Mouse (Mus musculus) cerebellum, adult 8-10 months (tissue): ENCODE results near the gene Qpctl.

Experiments
- DNase-seq: peaks from one replicate; pipeline ENCODE4 v3.0.0; 2022

Qpctl gene

GRCm38 (mm10) chr7:19148875-19149541 is at the start of gene Qpctl:
Gene Qpctl, minus strand, starts transcription at chr7:19149291.
- DNase-seq: peak; percentile 96

DNA sequence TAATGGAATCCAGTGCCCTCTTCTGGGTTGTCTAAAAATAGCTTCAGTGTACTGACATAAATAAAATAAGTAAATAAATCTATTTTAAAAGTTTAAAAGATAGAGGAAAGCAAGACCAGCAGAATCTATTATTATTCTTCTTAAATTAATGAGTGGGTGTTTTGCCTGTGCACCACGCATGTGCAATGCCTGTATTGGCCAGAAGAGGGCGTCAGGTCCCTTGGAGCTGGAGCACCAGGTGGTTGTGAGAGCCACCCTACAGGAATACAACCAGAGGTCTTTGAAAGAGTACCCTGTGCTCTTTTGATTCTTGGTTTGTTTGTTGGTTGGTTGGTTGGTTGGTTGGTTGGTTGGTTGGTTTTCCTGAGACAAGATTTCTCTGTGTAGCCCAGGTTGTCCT is 48.9 kb upstream of the Qpctl start:
- no peak for DNase-seq

DNA sequence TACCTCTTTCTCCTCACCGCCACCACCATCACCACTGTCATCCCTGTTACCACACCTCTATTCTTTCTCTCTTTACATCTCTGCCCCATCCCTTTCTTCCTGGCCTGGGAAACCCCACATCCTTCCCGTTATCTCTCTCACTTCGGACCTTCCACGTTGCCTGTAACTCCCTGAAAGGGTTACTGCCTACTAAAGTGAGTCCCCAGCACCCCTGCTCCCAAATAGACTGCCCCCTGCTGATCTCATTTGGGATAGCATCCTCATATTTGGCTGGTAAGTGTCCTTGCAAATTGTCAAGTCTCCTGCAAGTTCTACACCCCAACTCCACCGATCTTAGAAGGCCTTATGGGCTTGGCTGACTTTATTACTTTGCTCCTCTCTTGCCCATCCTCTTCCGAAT is 47.6 kb upstream of the Qpctl start:
- peak; percentile 44 for DNase-seq

- DNase-seq: no peak
Observed at GRCm38 (mm10) chr7:19194676-19195075, 45.6 kb upstream of the Qpctl start.

DNA sequence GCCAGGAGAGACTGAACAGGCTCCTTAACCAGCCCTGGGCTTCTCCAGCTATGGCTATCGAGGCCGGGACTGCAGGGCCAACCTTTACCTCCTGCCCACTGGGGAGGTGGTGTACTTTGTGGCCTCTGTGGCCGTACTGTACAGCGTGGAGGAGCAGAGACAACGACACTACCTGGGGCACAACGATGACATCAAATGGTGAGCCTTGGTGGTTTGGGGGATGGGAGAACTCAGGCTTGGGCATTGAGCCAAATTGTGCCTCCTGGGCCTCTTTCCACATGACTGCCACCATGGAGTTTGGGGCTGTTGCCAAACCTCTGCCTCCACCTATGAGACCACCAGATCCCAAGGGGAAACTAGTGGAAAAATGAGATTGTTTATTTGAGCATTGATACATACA is 35.7 kb upstream of the Qpctl start:
- no peak for DNase-seq

- DNase-seq: no peak
Observed at GRCm38 (mm10) chr7:19184250-19184649, 35.2 kb upstream of the Qpctl start.

DNA sequence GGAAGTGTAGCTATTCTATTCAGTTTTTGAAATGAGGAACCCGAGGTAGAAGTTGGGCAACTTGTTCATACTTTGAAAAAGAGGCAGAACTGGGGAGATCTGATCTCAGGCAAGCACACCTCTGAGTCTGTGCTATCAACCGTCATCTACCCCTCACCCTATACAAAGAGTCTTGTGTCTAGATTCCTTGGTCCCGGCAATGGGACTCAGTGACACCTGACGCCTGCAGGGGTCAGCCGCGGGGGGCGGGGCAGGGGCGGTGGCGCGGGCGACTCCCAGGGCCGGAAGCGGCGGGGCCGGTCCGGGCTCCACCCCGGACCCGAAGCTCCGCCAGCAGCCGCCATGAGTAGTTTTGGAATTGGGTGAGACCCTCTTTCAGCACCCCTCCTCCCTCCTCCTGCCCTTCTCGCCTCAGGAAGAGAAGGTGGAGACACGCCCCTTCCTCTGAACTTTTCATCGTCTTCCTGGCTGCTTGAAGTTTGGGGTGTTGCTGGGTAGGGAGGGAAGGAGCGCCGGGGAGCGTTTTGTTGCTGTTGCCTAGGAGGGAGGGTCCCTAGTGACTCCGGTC is 31.9 kb upstream of the Qpctl start:
- no peak for DNase-seq

DNA sequence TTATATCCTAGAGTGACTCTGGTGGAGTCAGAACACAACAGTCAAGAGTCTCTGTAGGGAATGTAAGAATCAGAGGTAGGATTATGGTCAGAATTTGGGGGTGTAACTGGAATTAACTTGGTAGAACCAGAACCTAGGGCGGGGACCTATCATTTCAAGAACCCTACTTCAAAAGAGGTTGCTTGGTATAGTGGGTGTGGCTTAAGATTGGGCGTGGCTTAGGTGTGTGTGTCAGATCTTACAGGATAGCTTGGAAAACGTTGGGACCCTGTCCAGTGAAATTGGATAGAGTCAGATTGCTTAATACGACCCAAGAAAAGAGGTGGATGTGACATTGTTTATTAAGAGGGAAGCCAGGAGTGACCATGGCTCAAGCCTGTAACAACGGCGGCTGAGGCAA is 30.8 kb upstream of the Qpctl start:
- DNase-seq: no peak

DNA sequence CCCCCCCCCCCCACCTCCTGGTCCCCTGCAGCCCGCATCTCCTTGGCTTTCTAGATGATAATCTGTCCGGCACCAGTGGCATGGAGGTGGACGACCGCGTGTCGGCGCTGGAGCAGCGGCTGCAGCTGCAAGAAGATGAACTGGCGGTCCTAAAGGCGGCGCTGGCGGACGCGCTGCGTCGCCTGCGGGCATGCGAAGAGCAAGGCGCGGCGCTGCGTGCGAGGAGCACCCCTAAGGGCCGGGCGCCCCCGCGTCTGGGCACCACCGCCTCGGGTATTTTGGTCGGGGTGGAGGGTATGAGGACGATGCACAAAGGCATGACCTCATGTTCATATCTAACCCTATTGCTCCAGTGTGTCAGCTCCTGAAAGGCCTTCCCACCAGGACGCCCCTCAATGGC is 30.1 kb upstream of the Qpctl start:
- DNase-seq: peak; percentile 50

DNA sequence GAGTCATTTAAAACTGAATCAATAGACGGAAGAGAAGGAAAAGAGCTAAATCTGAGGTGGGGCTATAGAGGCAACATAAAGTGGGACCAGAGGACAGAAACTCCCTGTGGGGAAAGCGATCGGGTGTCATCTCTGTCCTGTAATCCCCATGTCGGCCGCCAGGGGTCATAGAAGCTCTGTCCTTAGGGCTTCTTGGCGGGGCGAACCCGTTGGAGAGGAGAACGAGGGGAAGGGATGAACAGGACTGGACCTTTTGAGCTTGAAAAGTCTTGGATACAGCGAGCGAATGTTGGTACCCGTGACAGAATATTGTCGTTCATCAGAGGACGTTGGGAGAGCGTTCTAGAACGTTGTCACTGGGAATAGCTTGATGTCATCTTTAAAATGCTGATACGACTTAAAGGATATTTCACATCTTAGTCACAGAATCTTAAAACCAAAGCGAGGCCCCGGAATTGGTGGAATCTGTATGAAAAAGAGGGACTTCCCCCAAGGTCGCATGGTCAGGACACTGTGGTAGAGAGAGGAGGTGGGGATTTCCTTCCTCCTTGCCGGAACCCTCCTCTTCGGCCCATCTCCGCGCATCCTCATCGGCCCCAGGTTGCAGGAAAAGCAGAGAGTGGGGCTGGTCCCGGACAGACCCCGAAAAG is 29.5 kb upstream of the Qpctl start:
- peak; percentile 89 for DNase-seq

DNA sequence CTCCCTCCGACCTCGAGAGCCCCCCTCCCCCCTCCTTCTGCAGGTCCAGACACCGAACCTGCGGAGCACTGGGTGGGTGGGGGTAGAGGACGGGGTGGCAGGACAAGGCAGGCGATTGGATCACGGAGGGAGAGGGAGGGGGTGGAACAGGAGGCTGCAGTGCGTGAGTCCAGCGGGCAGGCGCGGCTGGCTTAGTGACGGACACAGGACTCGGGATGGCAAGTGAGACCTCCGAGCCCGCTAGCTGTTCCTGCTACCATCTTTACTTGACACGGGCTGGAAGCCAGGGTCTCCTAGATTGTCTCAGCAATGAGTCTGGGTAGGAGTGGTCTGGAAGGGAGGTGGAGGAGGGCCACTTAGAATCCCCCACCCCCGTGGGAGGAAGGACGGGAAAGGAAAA is 28.9 kb upstream of the Qpctl start:
- no peak for DNase-seq

DNA sequence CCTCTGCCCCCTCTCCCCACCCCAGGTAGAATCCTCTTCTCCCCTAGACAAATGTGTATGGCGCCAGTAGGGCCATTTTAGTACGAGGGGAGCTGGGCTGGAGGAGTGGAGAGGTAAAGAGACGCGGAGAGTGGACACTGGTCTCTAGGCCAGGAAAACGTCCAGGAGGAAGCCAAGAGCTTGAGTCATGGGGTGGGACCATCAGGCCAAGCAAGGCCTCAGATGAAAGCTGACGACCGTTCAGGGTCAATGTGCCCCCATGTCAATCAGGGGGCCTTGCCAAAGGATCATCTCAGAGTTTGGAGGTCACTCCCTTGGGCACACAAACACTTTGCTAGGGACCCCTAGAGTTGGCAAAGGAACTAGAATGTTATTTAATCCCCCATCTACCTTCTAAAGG is 28.1 kb upstream of the Qpctl start:
- peak; percentile 39 for DNase-seq

GRCm38 (mm10) chr7:19176516-19176947 is 27.4 kb upstream of the Qpctl start:
- DNase-seq: no peak

DNA sequence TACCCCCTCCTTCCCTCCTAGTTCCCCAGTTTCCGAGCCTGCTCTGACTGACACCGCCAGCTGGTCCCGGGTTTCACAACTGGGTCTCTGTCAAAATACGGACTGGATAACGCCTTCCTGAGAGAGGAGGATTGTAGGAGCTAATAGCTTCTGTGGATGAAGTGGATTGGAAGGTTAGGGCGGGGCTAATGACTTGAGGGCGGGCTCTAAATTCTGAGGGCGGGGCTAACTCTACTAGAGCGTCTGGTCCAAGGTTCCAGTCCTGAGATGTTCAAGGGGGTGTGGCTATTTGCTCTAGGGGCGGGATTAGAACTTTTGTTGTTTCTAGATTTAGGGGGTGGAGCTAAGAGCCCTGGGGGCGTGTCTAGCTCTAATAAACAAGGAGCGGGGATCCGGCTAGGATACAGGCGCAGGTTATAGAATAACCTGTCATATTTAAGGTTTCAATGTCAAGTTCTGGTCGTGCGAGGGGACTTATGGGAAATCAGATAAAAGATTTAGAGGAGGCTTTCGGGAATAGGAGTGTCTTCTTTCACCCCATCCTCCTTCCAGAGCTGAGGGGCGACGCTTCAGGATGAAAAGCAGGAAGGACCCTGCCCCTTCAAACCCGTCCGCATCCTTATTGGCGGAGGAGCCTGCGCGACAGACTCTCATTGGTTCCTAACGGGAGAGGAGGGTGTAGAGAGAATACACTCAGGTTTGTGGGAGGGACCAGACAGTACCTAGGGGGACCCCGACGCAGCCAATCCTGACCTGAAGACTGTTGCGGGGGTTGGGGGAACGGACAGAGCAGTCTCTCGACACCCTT is 26.8 kb upstream of the Qpctl start, which contains the start of gene Eml2:
Gene Eml2, plus strand, starts transcription at position 714 of the 808 bp plus-strand sequence.
- peak; percentile 84 for DNase-seq

DNA sequence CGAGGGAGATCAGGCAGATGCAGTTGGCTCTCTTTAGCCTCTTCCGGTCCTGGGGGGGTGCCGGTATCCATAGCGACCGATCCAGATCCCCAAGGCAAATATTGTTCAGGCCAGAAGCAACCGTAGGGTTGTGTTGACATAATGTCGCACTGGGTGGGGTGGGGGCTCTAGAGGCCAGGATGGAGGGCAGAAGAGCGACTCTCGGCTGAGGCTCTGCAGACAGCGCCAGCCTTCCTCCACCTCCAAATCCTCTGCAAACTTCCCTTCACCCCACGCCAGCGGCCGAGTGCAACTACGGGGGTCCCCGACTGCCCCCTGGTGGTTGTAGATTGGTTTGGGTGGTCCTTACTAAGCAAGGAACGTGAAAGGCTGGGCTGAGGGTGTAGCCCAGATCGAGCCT is 23.8 kb upstream of the Qpctl start:
- DNase-seq: peak; percentile 67

DNA sequence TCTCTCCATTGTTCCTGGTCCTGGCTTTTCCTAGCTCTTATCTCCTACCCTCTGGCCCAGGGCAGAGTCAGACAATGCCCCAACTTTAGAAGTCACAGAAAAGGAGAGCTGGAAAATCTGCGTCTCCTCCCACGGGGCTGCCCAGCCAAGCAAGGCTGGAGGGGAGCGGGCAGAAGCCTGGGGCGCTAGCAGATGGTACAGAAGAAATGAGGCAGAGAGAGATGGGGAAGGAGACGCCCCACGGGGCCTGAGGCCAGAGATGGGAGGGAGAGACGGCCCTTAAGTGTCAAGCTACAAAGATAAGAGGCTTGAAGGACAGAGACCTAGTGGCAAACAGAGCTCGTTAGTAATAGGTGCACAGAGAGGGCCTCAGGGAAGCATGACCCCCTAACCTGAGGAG is 22.7 kb upstream of the Qpctl start:
- DNase-seq: peak; percentile 46

DNA sequence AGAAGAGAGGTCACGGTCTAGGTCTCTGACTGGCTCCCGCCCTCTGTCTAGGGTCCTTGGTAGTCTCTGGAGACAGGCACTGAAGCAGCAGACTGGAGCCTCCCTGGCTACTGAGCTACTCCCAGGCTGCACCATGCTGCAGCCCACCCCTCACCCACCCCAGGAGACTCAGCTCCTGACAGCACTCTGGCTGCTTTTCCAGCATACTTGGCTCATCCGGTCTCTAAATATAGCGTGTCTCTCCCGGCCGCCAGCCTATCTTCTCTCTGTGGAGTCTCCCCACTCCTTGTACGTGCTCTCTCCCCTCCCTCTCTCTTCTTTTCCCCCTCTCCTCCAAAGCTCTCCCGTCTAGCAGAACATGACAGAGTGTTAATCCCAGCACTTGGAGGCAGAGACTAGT is 21.1 kb upstream of the Qpctl start:
- no peak for DNase-seq

DNA sequence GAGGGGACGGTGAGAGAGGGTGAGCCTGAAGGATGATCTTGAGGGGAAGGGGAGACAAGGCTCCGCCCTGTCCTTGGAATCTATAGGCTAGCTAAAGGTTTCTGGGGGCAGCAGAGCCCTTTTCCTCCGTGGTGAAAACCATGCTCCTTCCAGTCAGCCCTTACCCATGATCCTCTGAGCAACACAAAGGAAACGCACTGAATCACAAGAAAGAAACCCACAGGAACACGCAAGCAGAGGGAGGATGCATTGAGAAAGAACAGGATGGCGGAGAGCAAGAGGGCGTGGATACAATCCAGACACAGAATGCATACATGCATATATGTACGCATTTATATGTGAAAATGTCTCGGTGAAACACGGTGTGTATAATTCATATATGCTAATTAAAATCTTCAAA is 20.4 kb upstream of the Qpctl start:
- DNase-seq: no peak

- DNase-seq: no peak
Observed at GRCm38 (mm10) chr7:19166990-19167389, 17.9 kb upstream of the Qpctl start.

- no peak for DNase-seq
Observed at GRCm38 (mm10) chr7:19165656-19166423, 16.7 kb upstream of the Qpctl start, which contains the start of gene Gipr. Gene Gipr, minus strand, starts transcription at chr7:19166127.

- no peak for DNase-seq
Observed at GRCm38 (mm10) chr7:19164978-19165377, 15.9 kb upstream of the Qpctl start.

- DNase-seq: no peak
Observed at GRCm38 (mm10) chr7:19164189-19164588, 15.1 kb upstream of the Qpctl start.

- no peak for DNase-seq
Observed at GRCm38 (mm10) chr7:19163752-19164151, 14.7 kb upstream of the Qpctl start.
